Mouse (Mus musculus) lung, postnatal 4 days (tissue): ENCODE measurements around the gene Narfl.
A peak's percentile ranks its signal among the peaks of the same experiment; 100 is the strongest.

ENCODE experiments used
- DNase-seq, 2 experiments: peaks; one replicate each; pipeline ENCODE4 v3.0.0; 2021

Gene Narfl

DNA sequence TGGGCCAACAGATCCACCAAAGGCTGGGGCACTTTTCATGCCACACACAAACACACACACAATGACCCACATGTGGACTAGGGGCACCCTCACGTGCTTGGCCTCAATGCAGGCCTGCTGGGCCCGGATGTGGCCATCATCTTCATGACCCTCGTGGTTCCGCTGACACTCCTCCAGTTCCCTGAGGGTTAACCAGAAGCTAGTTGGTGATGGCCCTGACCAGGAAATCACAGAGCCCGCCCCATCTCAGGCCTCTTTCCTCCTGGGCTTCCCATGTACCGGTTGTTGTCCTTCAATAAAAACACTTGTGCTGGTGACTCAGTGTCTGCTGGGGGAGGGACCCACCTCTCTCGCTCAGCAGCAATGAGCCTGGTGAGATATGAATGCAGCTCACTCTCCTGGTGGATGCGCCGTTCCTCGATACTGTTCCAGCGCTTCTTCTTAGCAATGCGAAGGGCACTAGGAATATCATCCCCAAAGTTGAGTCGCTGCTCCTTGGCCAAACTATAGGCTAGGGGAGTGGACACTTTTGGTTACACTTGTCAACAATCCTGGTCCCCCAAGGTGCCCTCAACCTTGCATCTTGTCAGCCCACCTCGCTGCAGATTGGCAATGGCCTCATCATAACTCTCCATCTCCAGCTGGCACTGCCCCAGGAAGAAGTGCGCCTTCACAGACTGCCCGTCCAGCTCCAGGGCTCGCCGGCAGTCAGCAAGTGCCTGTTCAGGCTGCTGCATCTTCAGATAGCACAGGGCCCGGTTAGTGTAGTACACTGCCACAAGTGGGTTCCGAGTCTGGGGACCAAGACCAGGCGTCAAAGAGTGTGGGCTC lies 58.1 kb downstream of the Narfl start:
- DNase-seq = peak in 1 of 2 experiments; percentile 53

DNA sequence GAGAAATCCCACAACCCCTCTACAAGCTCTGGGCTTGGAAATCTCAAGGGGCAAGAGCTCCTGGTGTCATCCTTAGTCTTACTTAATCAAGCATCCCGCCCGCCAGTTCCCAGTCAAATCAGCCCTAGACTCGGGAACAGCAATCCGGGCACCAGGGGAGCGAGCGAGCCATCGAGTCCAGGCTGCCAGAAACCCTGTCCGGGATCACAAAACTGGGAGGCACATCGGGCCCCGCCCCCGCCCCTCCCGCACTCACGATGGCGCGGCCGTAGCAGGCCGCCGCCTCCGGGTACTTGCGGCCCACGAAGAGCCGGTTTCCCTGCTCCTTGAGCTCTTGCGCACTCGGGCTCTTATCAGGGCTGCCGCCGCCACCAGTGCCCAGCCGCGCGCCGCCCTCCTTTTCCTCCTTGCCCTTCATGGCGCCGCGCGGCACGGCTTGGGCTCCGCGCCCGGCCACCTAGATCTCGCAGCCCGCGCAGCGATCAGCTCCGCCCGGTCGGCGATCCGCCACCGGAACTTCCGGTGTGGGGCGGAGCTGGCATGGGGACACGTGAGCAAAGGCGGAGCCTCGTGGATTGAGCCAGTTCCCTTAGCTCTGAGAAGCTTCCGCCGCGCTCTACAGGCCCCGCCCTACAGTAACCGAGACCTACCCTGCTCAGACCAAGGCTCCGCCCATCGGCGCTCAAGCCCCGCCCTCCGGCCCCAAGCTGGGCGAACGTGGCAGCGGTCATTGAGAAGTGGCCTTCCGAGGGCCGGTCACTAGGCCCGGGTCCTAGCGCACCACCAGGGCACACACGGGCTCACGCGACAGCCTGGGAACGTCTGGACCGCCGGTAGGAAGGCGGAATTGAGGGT lies 59.1 kb downstream of the Narfl start:
- DNase-seq = peak; percentile 100
